Mouse (Mus musculus) B cell, adult 67 days (primary cell): ENCODE data around the gene Dab2. TPM values are rescaled to one million over a fixed set of nuclear protein-coding genes. Genes with fewer than 3 reads are reported as not detected.

Source experiments
- total RNA-seq, 2 experiments: library from RNA; stranded (reverse); gene quantifications; 4 replicates each; pipeline ENCODE4 v1.2.4; 2023

Dab2 gene
- total RNA-seq: not detected

DNA sequence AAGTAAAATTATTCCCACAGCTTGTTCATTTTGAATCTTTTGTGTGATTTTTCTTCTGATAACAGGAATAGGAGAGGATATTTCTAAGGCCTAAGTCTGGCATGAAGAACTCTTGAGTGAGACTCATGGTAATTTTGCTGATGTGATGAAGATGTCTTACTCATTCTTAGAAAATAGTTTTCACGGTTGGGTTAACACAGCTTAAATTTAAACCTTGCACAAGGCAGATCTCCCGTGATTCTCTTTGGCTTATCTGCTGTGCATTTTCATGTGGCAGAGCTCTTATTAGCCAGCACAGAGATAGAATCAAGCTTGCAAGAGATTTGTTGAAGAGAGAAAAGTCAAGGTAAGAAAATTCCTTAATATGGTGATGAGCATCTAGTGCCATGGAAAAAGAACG, at the start of gene Dab2:
Gene Dab2 (plus strand): TSS at position 235 of the 400 bp plus-strand sequence.

DNA sequence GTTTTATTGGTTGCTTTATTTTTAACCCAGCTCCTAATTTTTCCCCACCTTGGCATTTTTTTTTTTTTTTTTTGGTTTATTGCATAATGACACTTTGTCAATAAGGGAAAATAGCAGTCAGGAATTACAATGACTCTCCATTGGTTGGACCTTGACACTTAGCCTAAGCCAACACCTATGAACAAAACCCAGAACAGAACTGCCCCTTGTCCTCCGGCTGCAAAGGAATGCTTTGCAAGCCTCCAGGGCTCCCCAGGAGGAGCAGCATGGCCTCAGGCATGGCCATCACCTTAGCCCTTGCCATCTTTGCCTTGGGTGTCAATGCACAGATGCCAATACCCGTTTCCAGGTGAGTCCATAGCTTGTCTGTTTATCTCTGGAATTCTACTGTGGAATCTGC, 145.5 kb downstream of the Dab2 start, which contains the start of gene C9:
Gene C9 (plus strand): TSS at position 193 of the 400 bp plus-strand sequence.

Other genes starting within 250 kb of the Dab2 start
- gene C9, start 145.5 kb downstream of the Dab2 start, total RNA-seq: not detected
- gene Fyb, start 223.1 kb downstream of the Dab2 start, total RNA-seq: 10 to 100 TPM in 1 of 2 experiments, 1 to 10 TPM in 1; 5.9 to 22.7 TPM